Mouse (Mus musculus) limb, embryonic 14.5 days (tissue): Measurements from ENCODE around the gene Chrm2. TPM values are rescaled to one million over a fixed set of nuclear protein-coding genes. Genes with fewer than 3 reads are reported as not detected.

Source experiments
- ATAC-seq: fragments of 200-750 bp; cut with Nextera tagmentation; 2 replicates; pipeline ENCODE4 v1.8.0; 2017; ENCODE audit warnings: low read depth, moderate number of reproducible peaks, moderate TSS enrichment; ENCODE audit not compliant: low FRiP score
- DNase-seq: peaks from one replicate; pipeline ENCODE4 v3.0.0-alpha.2; 2015; ENCODE audit warnings: low spot score
- H3K27ac ChIP-seq: fragments of 300-500 bp; sonication (generic); replicated peaks from 2 replicates; pipeline ENCODE4 v1.5.1; 2014; ENCODE audit warnings: low read depth, mild to moderate bottlenecking, low read length, moderate library complexity, mixed read lengths
- H3K27me3 ChIP-seq: fragments of 300-500 bp; sonication (generic); 2 replicates; pipeline ENCODE4 v1.6.1; 2014; ENCODE audit warnings: low read length, mixed read lengths; ENCODE audit not compliant: control insufficient read depth, insufficient read depth
- H3K36me3 ChIP-seq: fragments of 300-500 bp; sonication (generic); 2 replicates; pipeline ENCODE4 v1.6.1; 2014; ENCODE audit warnings: mild to moderate bottlenecking, low read length, moderate library complexity, mixed read lengths; ENCODE audit not compliant: control insufficient read depth, insufficient read depth
- H3K4me1 ChIP-seq: fragments of 300-500 bp; sonication (generic); 2 replicates; pipeline ENCODE4 v1.6.1; 2014; ENCODE audit warnings: antibody characterized with exemption, low read length, mixed read lengths; ENCODE audit not compliant: control insufficient read depth, insufficient read depth
- H3K4me2 ChIP-seq: fragments of 300-500 bp; sonication (generic); replicated peaks from 2 replicates; pipeline ENCODE4 v1.6.1; 2014; ENCODE audit warnings: low read depth, mild to moderate bottlenecking, low read length, moderate library complexity; ENCODE audit not compliant: severe bottlenecking
- H3K4me3 ChIP-seq: fragments of 300-500 bp; sonication (generic); replicated peaks from 2 replicates; pipeline ENCODE4 v1.5.1; 2014; ENCODE audit warnings: low read length
- H3K9ac ChIP-seq: fragments of 300-500 bp; sonication (generic); 2 replicates; pipeline ENCODE4 v1.6.1; 2014; ENCODE audit warnings: mild to moderate bottlenecking, low read depth, low read length, moderate library complexity; ENCODE audit not compliant: severe bottlenecking
- H3K9me3 ChIP-seq: fragments of 300-500 bp; sonication (generic); 2 replicates; pipeline ENCODE4 v1.6.1; 2016; ENCODE audit warnings: low read length; ENCODE audit not compliant: control insufficient read depth
- POLR2A ChIP-seq: fragments of 200-500 bp; IDR thresholded peaks from 2 replicates; pipeline ENCODE4 v1.8.0; 2012; ENCODE audit warnings: inconsistent platforms, mild to moderate bottlenecking, moderate library complexity, borderline replicate concordance; ENCODE audit not compliant: insufficient read depth, insufficient read length; ENCODE audit errors: extremely low read depth
- WGBS: fragments of 180-500 bp; shearing (Covaris S2); extraction: QIAGEN DNeasy Blood & Tissue Kit; methylation state at CpG from one replicate; pipeline ENCODE4 v1.1.7; 2014; 5-methylcytosine and 5-hydroxymethylcytosine counted together
- microRNA counts: library from miRNA; unstranded; fragments of <30 nt; microRNA quantifications from one replicate; lab custom pipeline; 2016
- microRNA-seq: library from miRNA; unstranded; fragments of <30 nt; microRNA quantifications from one replicate; pipeline ENCODE4, GENCODE M21; 2016
- polyA plus RNA-seq, 2 experiments: library from polyadenylated mRNA; depleted of rRNA in 1 of 2; stranded (reverse) in 1 of 2; unstranded in 1 of 2; fragments of >200 nt; fragmentation: Nextera tagmentation in 1 of 2; extraction: Ambion mirVana in 1 of 2; gene quantifications; 2 replicates each; pipeline versions ENCODE4 v1.2.1 to v1.2.3; 2012 to 2014

Gene Chrm2
- polyA plus RNA-seq, 2 experiments, result 0.87 to 2.0 TPM

DNA sequence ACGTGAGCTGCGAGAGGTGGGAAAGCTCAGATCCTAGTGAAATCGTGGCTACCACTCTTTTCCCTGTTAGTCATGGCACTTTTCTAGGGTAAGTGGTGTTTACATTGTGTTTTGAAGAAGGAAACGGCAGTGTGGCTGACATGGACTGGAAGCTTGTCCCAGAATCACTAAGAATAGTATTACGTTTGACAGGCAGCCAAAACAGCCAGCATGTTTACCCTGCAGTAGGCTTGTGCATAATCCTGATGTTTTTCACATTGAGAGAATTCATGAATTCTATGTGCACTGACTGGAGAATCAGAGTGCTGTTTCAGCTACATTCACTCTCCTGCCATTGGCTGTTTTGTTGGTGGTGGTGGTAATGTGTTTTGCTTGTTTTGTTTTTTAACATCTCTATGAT lies 129.4 kb downstream of the Chrm2 start:
- Histone ChIP-seq H3K27ac (no peak overlapping the region), H3K27me3 (no peaks in the 10 kb centered on the region), H3K36me3 (no peaks in the 10 kb centered on the region), H3K9me3 (no peaks in the 10 kb centered on the region), H3K4me2 (no peak overlapping the region), H3K4me3 (no peak overlapping the region), H3K4me1 (no peaks in the 10 kb centered on the region), H3K9ac (no peak overlapping the region)
- ATAC-seq, result no peak
- TF ChIP-seq POLR2A, result no peak
- DNase-seq, result no peak
- WGBS, result 70% methylated on average over 5 of the region's 5 CpGs

DNA sequence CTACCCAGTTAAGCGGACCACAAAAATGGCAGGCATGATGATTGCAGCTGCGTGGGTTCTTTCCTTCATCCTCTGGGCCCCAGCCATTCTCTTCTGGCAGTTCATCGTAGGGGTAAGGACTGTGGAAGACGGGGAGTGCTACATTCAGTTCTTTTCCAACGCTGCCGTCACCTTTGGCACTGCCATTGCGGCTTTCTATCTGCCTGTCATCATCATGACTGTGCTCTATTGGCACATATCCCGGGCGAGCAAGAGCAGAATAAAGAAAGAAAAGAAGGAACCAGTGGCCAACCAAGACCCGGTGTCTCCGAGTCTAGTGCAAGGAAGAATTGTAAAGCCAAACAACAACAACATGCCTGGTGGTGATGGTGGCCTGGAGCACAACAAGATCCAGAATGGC lies 135.7 kb downstream of the Chrm2 start:
- ATAC-seq, result no peak
- H3K4me3 ChIP-seq, result no peak overlapping the region
- DNase-seq, result no peak
- TF ChIP-seq POLR2A, result no peak
- H3K4me1 ChIP-seq, result no peaks in the 10 kb centered on the region
- no peaks in the 10 kb centered on the region for H3K27me3 ChIP-seq
- H3K9me3 ChIP-seq, result no peaks in the 10 kb centered on the region
- WGBS, result 92% methylated on average over 11 of the region's 11 CpGs
- H3K36me3 ChIP-seq, result no peaks in the 10 kb centered on the region
- no peak overlapping the region for H3K27ac ChIP-seq
- H3K4me2 ChIP-seq, result no peak overlapping the region
- H3K9ac ChIP-seq, result no peak overlapping the region

DNA sequence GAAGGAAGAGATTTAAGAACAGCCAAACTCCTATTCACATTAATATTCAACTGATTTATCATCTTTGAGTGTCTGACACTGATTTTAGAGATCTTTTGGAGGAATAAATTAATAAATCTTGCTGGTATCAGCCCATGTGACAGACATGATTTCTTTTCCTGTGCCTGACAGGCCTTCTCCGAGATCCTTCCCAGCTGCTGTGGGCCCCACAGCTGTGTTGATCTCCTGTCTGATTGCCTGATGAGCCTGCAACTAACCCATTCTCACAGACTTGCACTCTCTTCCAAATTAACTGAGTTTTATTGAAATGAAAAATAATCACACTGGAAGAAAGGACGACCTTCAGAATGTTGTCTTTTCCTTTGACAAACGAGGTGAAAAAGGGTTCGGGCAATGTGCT lies 140.6 kb downstream of the Chrm2 start:
- ATAC-seq (no peak), DNase-seq (no peak)
- H3K27me3 ChIP-seq, result no peaks in the 10 kb centered on the region
- no peak overlapping the region for H3K27ac ChIP-seq
- no peaks in the 10 kb centered on the region for H3K4me1 ChIP-seq
- H3K36me3 ChIP-seq, result no peaks in the 10 kb centered on the region
- no peaks in the 10 kb centered on the region for H3K9me3 ChIP-seq
- WGBS, result 72% methylated on average over 4 of the region's 4 CpGs
- no peak for TF ChIP-seq POLR2A
- H3K9ac ChIP-seq, result no peak overlapping the region
- no peak overlapping the region for H3K4me2 ChIP-seq
- H3K4me3 ChIP-seq, result no peak overlapping the region

DNA sequence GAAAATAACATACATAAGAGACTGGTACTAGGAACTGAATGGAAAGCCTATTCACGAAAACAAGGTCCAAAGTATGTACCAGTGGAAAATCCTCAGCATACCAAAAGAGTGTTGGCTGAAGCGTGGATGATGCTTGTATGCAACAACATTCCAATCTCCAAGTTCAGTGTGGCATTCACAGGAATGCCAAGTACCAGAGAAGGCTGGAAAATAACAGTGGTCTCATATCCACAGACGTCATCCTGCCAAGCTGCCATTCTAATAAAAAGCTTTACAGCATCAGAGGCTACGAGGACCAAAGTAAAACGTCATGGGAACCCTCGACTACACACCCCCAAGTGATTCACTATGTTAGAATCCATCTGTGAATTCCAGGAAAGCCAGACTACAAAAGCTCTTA lies 153.4 kb downstream of the Chrm2 start:
- Histone ChIP-seq H3K4me1 (no peaks in the 10 kb centered on the region), H3K4me3 (no peak overlapping the region), H3K27ac (no peak overlapping the region), H3K36me3 (no peaks in the 10 kb centered on the region), H3K9ac (no peak overlapping the region), H3K27me3 (no peaks in the 10 kb centered on the region), H3K4me2 (no peak overlapping the region), H3K9me3 (no peaks in the 10 kb centered on the region)
- ATAC-seq (no peak), DNase-seq (peak; percentile 6)
- WGBS, result 52% methylated on average over 6 of the region's 6 CpGs
- no peak for TF ChIP-seq POLR2A

DNA sequence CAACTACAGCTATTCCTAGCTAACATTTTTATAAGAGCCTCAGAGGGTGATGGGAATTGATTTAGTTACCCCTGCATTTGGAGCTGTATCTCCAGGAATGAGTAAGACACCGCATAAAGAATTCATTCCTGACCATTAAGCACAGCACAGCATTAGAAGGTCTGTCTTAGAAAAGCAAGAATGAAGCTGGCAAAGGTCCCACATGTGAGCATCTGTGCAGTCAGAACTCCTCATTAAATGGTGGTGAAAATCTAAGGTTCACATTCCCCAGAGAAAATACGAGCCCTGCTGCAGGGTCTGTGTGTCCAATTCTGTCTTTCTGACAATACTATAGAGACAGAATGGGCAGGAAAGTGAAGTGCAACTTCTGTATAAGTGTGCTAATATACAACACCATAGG lies 179.0 kb downstream of the Chrm2 start:
- TF ChIP-seq POLR2A, result no peak
- no peaks in the 10 kb centered on the region for H3K27me3 ChIP-seq
- no peaks in the 10 kb centered on the region for H3K9me3 ChIP-seq
- H3K27ac ChIP-seq, result no peak overlapping the region
- H3K9ac ChIP-seq, result no peak overlapping the region
- no peaks in the 10 kb centered on the region for H3K4me1 ChIP-seq
- 79% methylated on average over 2 of the region's 2 CpGs for WGBS
- H3K4me3 ChIP-seq, result no peak overlapping the region
- no peak for DNase-seq
- ATAC-seq, result no peak
- no peaks in the 10 kb centered on the region for H3K36me3 ChIP-seq
- H3K4me2 ChIP-seq, result no peak overlapping the region

MicroRNAs encoded within 50 kb of the gene (microRNA counts, 519-probe panel; counts per million panel counts)
- not detected for microRNA mmu-miR-490 (lab: Ali Mortazavi, UCI)

Small RNAs within 50 kb of the gene (microRNA-seq; reads per million reads assigned to microRNA genes)
- gene Mir490, result 6.0 reads per million, percentile 16 among the genes with 10 or more reads in this experiment
